ENCODE assay signal across 21 mouse cellular contexts in genomic region chr10:12805826-12806225, GRCm38 (mm10).
DNase-seq lines count a peak whose midpoint lies in the region; ATAC-seq and TF ChIP-seq lines count a peak whose summit lies in the region.
"Had no signal": no experiment of that assay in that cellular context is flagged by ENCODE, and none has a peak within 500 bp of the region (broad histone marks: within the 10 kb centered on the region; RNA-seq: fewer than 3 reads in every experiment).

No protein-coding gene starts in this region.

- no peaks in the 10 kb centered on the region for H3K27me3 ChIP-seq in heart, embryonic 11.5 days (ENCODE audit: control insufficient read depth, insufficient read depth, low read length)
- H3K27me3 ChIP-seq: heart, embryonic 13.5 days; hindbrain, embryonic 12.5 days; intestine, embryonic 15.5 days had no signal

- no peak overlapping the region for H3K4me3 ChIP-seq in gastrocnemius, adult 2 months
- no peak overlapping the region for H3K4me3 ChIP-seq in heart, embryonic 11.5 days (ENCODE audit: low read depth, low read length)
- H3K4me3 ChIP-seq: embryonic facial prominence, embryonic 10.5 days; forebrain, embryonic 10.5 days; heart, embryonic 13.5 days; hindbrain, embryonic 12.5 days; intestine, embryonic 15.5 days had no signal

- no peaks in the 10 kb centered on the region for H3K36me3 ChIP-seq in heart, embryonic 11.5 days (ENCODE audit: control insufficient read depth, insufficient read depth, low read length)
- H3K36me3 ChIP-seq: embryonic facial prominence, embryonic 10.5 days; forebrain, embryonic 10.5 days; heart, embryonic 13.5 days; hindbrain, embryonic 12.5 days; intestine, embryonic 15.5 days had no signal

- intact Hi-C loops in gastrocnemius, adult 2 months (cut with DNase I) = no loop called here

- peak; percentile 71 for ATAC-seq in megakaryocyte, adult 5-6 weeks (ENCODE audit: poor library complexity, severe bottlenecking)
- no peak for ATAC-seq in heart, embryonic 11.5 days (replicated peaks; ENCODE audit: insufficient number of reproducible peaks, low FRiP score, low TSS enrichment)
- no peak for ATAC-seq in erythroid progenitor cell, adult 5-6 weeks (replicated peaks; ENCODE audit: low FRiP score, poor library complexity, severe bottlenecking)
- ATAC-seq: forebrain, embryonic 14.5 days; hindbrain, embryonic 16.5 days; intestine, embryonic 15.5 days had no signal

- no peak overlapping the region for H3K9ac ChIP-seq in heart, embryonic 11.5 days (ENCODE audit: low read depth, low read length)
- H3K9ac ChIP-seq: heart, embryonic 13.5 days; hindbrain, embryonic 12.5 days; intestine, embryonic 15.5 days had no signal

- no peak for TF ChIP-seq CTCF in gastrocnemius, adult 2 months (IDR thresholded peaks at IDR 0.05)

- H3K9me3 ChIP-seq in heart, embryonic 11.5 days (replicated peaks; ENCODE audit: control insufficient read depth, low read length) = no peaks in the 10 kb centered on the region
- H3K9me3 ChIP-seq: embryonic facial prominence, embryonic 10.5 days; forebrain, embryonic 10.5 days; G1E; heart, embryonic 13.5 days; hindbrain, embryonic 12.5 days; intestine, embryonic 15.5 days had no signal

- WGBS in heart, embryonic 11.5 days (ENCODE audit: insufficient replicate concordance) = 48% methylated on average over 2 of the region's 2 CpGs

- DNase-seq in gastrocnemius, adult 2 months = no peak
- no peak for DNase-seq in gastrocnemius, postnatal 10 days
- DNase-seq in T-cell, adult 2 months (ENCODE audit: low spot score) = peak; percentile 58
- no peak for DNase-seq in liver
- DNase-seq: adrenal gland, postnatal 25 days; B cell, adult 2 months; cerebellum, adult 18-20 months; cerebellum, adult 9-11 months; gastrocnemius, postnatal 25 days; heart, postnatal 36 days had no signal

- H3K27ac ChIP-seq in gastrocnemius, adult 2 months = peak overlapping the region; percentile 12; the same call in 1 of the 2 replicates
- no peak overlapping the region for H3K27ac ChIP-seq in heart, embryonic 11.5 days (ENCODE audit: low read depth, low read length)
- H3K27ac ChIP-seq: embryonic facial prominence, embryonic 10.5 days; forebrain, embryonic 10.5 days; heart, embryonic 13.5 days; hindbrain, embryonic 12.5 days; intestine, embryonic 15.5 days had no signal

- H3K4me1 ChIP-seq in heart, embryonic 11.5 days (ENCODE audit: control insufficient read depth, insufficient read depth, low read length) = peaks cover 21% of the 10 kb centered on the region
- H3K4me1 ChIP-seq: hindbrain, embryonic 12.5 days had no signal

- no peak overlapping the region for H3K4me2 ChIP-seq in heart, embryonic 11.5 days
- H3K4me2 ChIP-seq: heart, embryonic 13.5 days; hindbrain, embryonic 12.5 days; intestine, embryonic 15.5 days had no signal
